Mouse (Mus musculus): Measurements from ENCODE around the gene Rybp. TPM values are rescaled to one million over a fixed set of nuclear protein-coding genes. Genes with fewer than 3 reads are reported as not detected.

Gene Rybp
- polyA plus RNA-seq, 1 experiment from 2014 or later = 25.5 TPM

- Histone ChIP-seq H3K9me3 (no peaks in the 10 kb centered on the region), H3K4me1 (peaks cover 41% of the 10 kb centered on the region), H3K36me3 (no peaks in the 10 kb centered on the region), H3K27ac (no peak overlapping the region), H3K9ac (no peak overlapping the region), H3K4me2 (replicated peaks) (no peak overlapping the region), H3K27me3 (peaks cover 40% of the 10 kb centered on the region), H3K4me3 (no peak overlapping the region)
- ATAC-seq (ENCODE audit: low FRiP score, low read depth) = 0 out of 2 replicates have a peak, but pooled peaks have one; percentile 21
- 28% methylated on average over 1 of the region's 1 CpGs for WGBS
Measured at GRCm38 (mm10) chr6:100202091-100202490, 85.2 kb downstream of the Rybp start.

GRCm38 (mm10) chr6:100197102-100197501 is 90.2 kb downstream of the Rybp start:
- whole genome bisulfite sequencing = 59% methylated on average over 5 of the region's 5 CpGs
- no peaks in the 10 kb centered on the region for H3K36me3 ChIP-seq
- peaks cover 64% of the 10 kb centered on the region for H3K4me1 ChIP-seq
- H3K27ac ChIP-seq = no peak overlapping the region; the same call in 1 of the 2 replicates
- peaks cover 11% of the 10 kb centered on the region for H3K27me3 ChIP-seq
- H3K4me3 ChIP-seq = no peak overlapping the region
- no peak overlapping the region for H3K9ac ChIP-seq
- ATAC-seq (ENCODE audit: low FRiP score, low read depth) = peak; percentile 33
- no peak overlapping the region for H3K4me2 ChIP-seq (replicated peaks)
- no peaks in the 10 kb centered on the region for H3K9me3 ChIP-seq

- H3K27ac ChIP-seq = peak overlapping the region; percentile 69; the same call in 1 of the 2 replicates
- no peaks in the 10 kb centered on the region for H3K9me3 ChIP-seq
- H3K36me3 ChIP-seq = no peaks in the 10 kb centered on the region
- peaks cover 12% of the 10 kb centered on the region for H3K27me3 ChIP-seq
- peak; percentile 62 for ATAC-seq (ENCODE audit: low FRiP score, low read depth)
- no peak overlapping the region for H3K4me3 ChIP-seq
- WGBS = 9% methylated on average over 7 of the region's 7 CpGs
- H3K4me1 ChIP-seq = peaks cover 58% of the 10 kb centered on the region
- no peak overlapping the region for H3K9ac ChIP-seq
- peak overlapping the region; percentile 17; the same call in 1 of the 2 replicates for H3K4me2 ChIP-seq (replicated peaks)
Measured at GRCm38 (mm10) chr6:100195870-100196409, 91.3 kb downstream of the Rybp start.

GRCm38 (mm10) chr6:100195091-100195490 is 92.2 kb downstream of the Rybp start:
- 51% methylated on average over 5 of the region's 5 CpGs for WGBS
- Histone ChIP-seq H3K27me3 (peaks cover 21% of the 10 kb centered on the region), H3K4me1 (peaks cover 58% of the 10 kb centered on the region), H3K36me3 (no peaks in the 10 kb centered on the region), H3K9me3 (no peaks in the 10 kb centered on the region), H3K9ac (no peak overlapping the region), H3K4me2 (replicated peaks) (peak overlapping the region; percentile 17; the same call in 1 of the 2 replicates), H3K4me3 (no peak overlapping the region), H3K27ac (peak overlapping the region; percentile 69; the same call in 1 of the 2 replicates)
- no peak for ATAC-seq (ENCODE audit: low FRiP score, low read depth)

- Histone ChIP-seq H3K27me3 (peaks cover 31% of the 10 kb centered on the region), H3K36me3 (no peaks in the 10 kb centered on the region), H3K9me3 (no peaks in the 10 kb centered on the region), H3K4me2 (replicated peaks) (no peak overlapping the region), H3K9ac (no peak overlapping the region), H3K4me1 (peaks cover 58% of the 10 kb centered on the region), H3K27ac (no peak overlapping the region), H3K4me3 (no peak overlapping the region)
- 17% methylated on average over 7 of the region's 7 CpGs for WGBS
- ATAC-seq (ENCODE audit: low FRiP score, low read depth) = no peak
Measured at GRCm38 (mm10) chr6:100193760-100194159, 93.5 kb downstream of the Rybp start.

- Histone ChIP-seq H3K4me3 (no peak overlapping the region), H3K4me2 (replicated peaks) (no peak overlapping the region), H3K9me3 (no peaks in the 10 kb centered on the region), H3K27me3 (peaks cover 26% of the 10 kb centered on the region), H3K27ac (peak overlapping the region; percentile 74; the same call in 1 of the 2 replicates), H3K9ac (no peak overlapping the region), H3K4me1 (peaks cover 60% of the 10 kb centered on the region), H3K36me3 (no peaks in the 10 kb centered on the region)
- WGBS = 31% methylated on average over 4 of the region's 4 CpGs
- ATAC-seq (ENCODE audit: low FRiP score, low read depth) = peak; percentile 62
Measured at GRCm38 (mm10) chr6:100192691-100193229, 94.5 kb downstream of the Rybp start.

GRCm38 (mm10) chr6:100190803-100191559 is 96.3 kb downstream of the Rybp start:
- Histone ChIP-seq H3K27me3 (peaks cover 30% of the 10 kb centered on the region), H3K9me3 (no peaks in the 10 kb centered on the region), H3K4me3 (no peak overlapping the region), H3K36me3 (no peaks in the 10 kb centered on the region), H3K4me2 (replicated peaks) (no peak overlapping the region), H3K9ac (no peak overlapping the region), H3K4me1 (peaks cover 49% of the 10 kb centered on the region), H3K27ac (no peak overlapping the region)
- WGBS = 82% methylated on average over 15 of the region's 15 CpGs
- no peak for ATAC-seq (ENCODE audit: low FRiP score, low read depth)

GRCm38 (mm10) chr6:100190310-100190709 is 97.0 kb downstream of the Rybp start:
- Histone ChIP-seq H3K4me1 (peaks cover 47% of the 10 kb centered on the region), H3K4me2 (replicated peaks) (no peak overlapping the region), H3K4me3 (no peak overlapping the region), H3K9me3 (no peaks in the 10 kb centered on the region), H3K36me3 (no peaks in the 10 kb centered on the region), H3K9ac (no peak overlapping the region), H3K27me3 (peaks cover 35% of the 10 kb centered on the region), H3K27ac (no peak overlapping the region)
- no peak for ATAC-seq (ENCODE audit: low FRiP score, low read depth)
- 87% methylated on average over 10 of the region's 10 CpGs for WGBS

GRCm38 (mm10) chr6:100188883-100189743 is 98.2 kb downstream of the Rybp start:
- Histone ChIP-seq H3K9me3 (no peaks in the 10 kb centered on the region), H3K4me1 (peaks cover 35% of the 10 kb centered on the region), H3K4me3 (no peak overlapping the region), H3K4me2 (replicated peaks) (no peak overlapping the region), H3K9ac (no peak overlapping the region), H3K36me3 (no peaks in the 10 kb centered on the region), H3K27ac (no peak overlapping the region), H3K27me3 (peaks cover 37% of the 10 kb centered on the region)
- ATAC-seq (ENCODE audit: low FRiP score, low read depth) = peak; percentile 34; the same call in 1 of the 2 replicates
- 62% methylated on average over 7 of the region's 7 CpGs for WGBS

- ATAC-seq (ENCODE audit: low FRiP score, low read depth) = no peak
- Histone ChIP-seq H3K36me3 (no peaks in the 10 kb centered on the region), H3K27ac (no peak overlapping the region), H3K27me3 (peaks cover 43% of the 10 kb centered on the region), H3K9me3 (no peaks in the 10 kb centered on the region), H3K9ac (no peak overlapping the region), H3K4me3 (no peak overlapping the region), H3K4me1 (peaks cover 22% of the 10 kb centered on the region), H3K4me2 (replicated peaks) (no peak overlapping the region)
- 33% methylated on average over 6 of the region's 6 CpGs for WGBS
Measured at GRCm38 (mm10) chr6:100187821-100188220, 99.5 kb downstream of the Rybp start.

GRCm38 (mm10) chr6:100186789-100187188 is 100.5 kb downstream of the Rybp start:
- Histone ChIP-seq H3K9me3 (no peaks in the 10 kb centered on the region), H3K27me3 (peaks cover 51% of the 10 kb centered on the region), H3K4me3 (no peak overlapping the region), H3K4me2 (replicated peaks) (no peak overlapping the region), H3K36me3 (no peaks in the 10 kb centered on the region), H3K27ac (no peak overlapping the region), H3K9ac (no peak overlapping the region), H3K4me1 (peaks cover 14% of the 10 kb centered on the region; the same call in 1 of the 2 replicates)
- WGBS = 66% methylated on average over 11 of the region's 11 CpGs
- no peak for ATAC-seq (ENCODE audit: low FRiP score, low read depth)
